Mouse (Mus musculus): ENCODE results near the gene Exoc3l2. TPM values are rescaled to one million over a fixed set of nuclear protein-coding genes. Genes with fewer than 3 reads are reported as not detected.
A peak's percentile ranks its signal among the peaks of the same experiment; 100 is the strongest.

Gene Exoc3l2
- polyA plus RNA-seq, 2 experiments, result 0.48 to 1.7 TPM

- peaks cover 0 to 2% of the 10 kb centered on the region in 2 experiments; a peak in 1 of 4 replicates for H3K4me1 ChIP-seq (replicated peaks; ENCODE audit: control insufficient read depth in 2 of 2, insufficient read depth in 2 of 2, low read length in 1 of 2)
- DNase-seq (ENCODE audit: low read depth in 3 of 3, low spot score in 3 of 3), result no peak
- WGBS (ENCODE audit: insufficient replicate concordance), result 76% methylated on average over 25 of the region's 25 CpGs
Measured at GRCm38 (mm10) chr7:19494751-19495474, 31.8 kb downstream of the Exoc3l2 start.

GRCm38 (mm10) chr7:19495521-19496213 is 32.5 kb downstream of the Exoc3l2 start:
- DNase-seq (ENCODE audit: low read depth in 3 of 3, low spot score in 3 of 3) (no peak), ATAC-seq (ENCODE audit: insufficient read depth) (0 out of 2 replicates have a peak, but pooled peaks have one; percentile 36)
- whole genome bisulfite sequencing (ENCODE audit: insufficient replicate concordance), result 57% methylated on average over 20 of the region's 20 CpGs
- Histone ChIP-seq H3K4me1 (replicated peaks; ENCODE audit: control insufficient read depth in 2 of 2, insufficient read depth in 2 of 2, low read length in 1 of 2) (peaks cover 0 to 2% of the 10 kb centered on the region in 2 experiments; a peak in 1 of 4 replicates), H3K9me3 (ENCODE audit: control insufficient read depth, low read length) (no peaks in the 10 kb centered on the region), H3K36me3 (replicated peaks; ENCODE audit: control insufficient read depth, insufficient read depth, low read depth) (no peaks in the 10 kb centered on the region), H3K27me3 (ENCODE audit: control insufficient read depth, insufficient read depth, low read length) (no peaks in the 10 kb centered on the region), H3K27ac (no peak overlapping the region), H3K4me3 (ENCODE audit: insufficient read depth in 1 of 2, low read depth in 2 of 2, low read length in 2 of 2) (no peak overlapping the region), H3K4me2 (ENCODE audit: low read depth) (no peak overlapping the region), H3K9ac (replicated peaks) (no peak overlapping the region)
- TF ChIP-seq EP300 (IDR thresholded peaks at IDR 0.05; ENCODE audit: low read depth) (no peak), CTCF (IDR thresholded peaks at IDR 0.05; ENCODE audit: low read depth) (no peak)

More at GRCm38 (mm10) chr7:19494751-19495474, 31.8 kb downstream of the Exoc3l2 start:
- ATAC-seq (ENCODE audit: insufficient read depth), result no peak
- TF ChIP-seq EP300 (IDR thresholded peaks at IDR 0.05; ENCODE audit: low read depth) (no peak), CTCF (IDR thresholded peaks at IDR 0.05; ENCODE audit: low read depth) (no peak)
- Histone ChIP-seq H3K9me3 (ENCODE audit: control insufficient read depth, low read length) (no peaks in the 10 kb centered on the region), H3K36me3 (replicated peaks; ENCODE audit: control insufficient read depth, insufficient read depth, low read depth) (no peaks in the 10 kb centered on the region), H3K4me2 (ENCODE audit: low read depth) (no peak overlapping the region), H3K27ac (no peak overlapping the region), H3K4me3 (ENCODE audit: insufficient read depth in 1 of 2, low read depth in 2 of 2, low read length in 2 of 2) (no peak overlapping the region), H3K9ac (replicated peaks) (no peak overlapping the region), H3K27me3 (ENCODE audit: control insufficient read depth, insufficient read depth, low read length) (no peaks in the 10 kb centered on the region)

GRCm38 (mm10) chr7:19496214-19496555 is 33.1 kb downstream of the Exoc3l2 start:
- TF ChIP-seq EP300 (IDR thresholded peaks at IDR 0.05; ENCODE audit: low read depth), result no peak
- no peak for TF ChIP-seq CTCF (IDR thresholded peaks at IDR 0.05; ENCODE audit: low read depth)
- Histone ChIP-seq H3K9me3 (ENCODE audit: control insufficient read depth, low read length) (no peaks in the 10 kb centered on the region), H3K27ac (no peak overlapping the region), H3K4me3 (ENCODE audit: insufficient read depth in 1 of 2, low read depth in 2 of 2, low read length in 2 of 2) (no peak overlapping the region), H3K9ac (replicated peaks) (no peak overlapping the region), H3K27me3 (ENCODE audit: control insufficient read depth, insufficient read depth, low read length) (no peaks in the 10 kb centered on the region), H3K4me1 (replicated peaks; ENCODE audit: control insufficient read depth in 2 of 2, insufficient read depth in 2 of 2, low read length in 1 of 2) (peaks cover 0 to 2% of the 10 kb centered on the region in 2 experiments; a peak in 1 of 4 replicates), H3K4me2 (ENCODE audit: low read depth) (no peak overlapping the region), H3K36me3 (replicated peaks; ENCODE audit: control insufficient read depth, insufficient read depth, low read depth) (no peaks in the 10 kb centered on the region)
- ATAC-seq (ENCODE audit: insufficient read depth) (0 out of 2 replicates have a peak, but pooled peaks have one; percentile 24), DNase-seq (ENCODE audit: low read depth in 3 of 3, low spot score in 3 of 3) (no peak)
- WGBS (ENCODE audit: insufficient replicate concordance), result 60% methylated on average over 5 of the region's 5 CpGs

GRCm38 (mm10) chr7:19498326-19498725 is 35.2 kb downstream of the Exoc3l2 start:
- WGBS (ENCODE audit: insufficient replicate concordance), result 59% methylated on average over 4 of the region's 4 CpGs
- Histone ChIP-seq H3K4me3 (ENCODE audit: insufficient read depth in 1 of 2, low read depth in 2 of 2, low read length in 2 of 2) (no peak overlapping the region), H3K9ac (replicated peaks) (no peak overlapping the region), H3K27me3 (ENCODE audit: control insufficient read depth, insufficient read depth, low read length) (no peaks in the 10 kb centered on the region), H3K9me3 (ENCODE audit: control insufficient read depth, low read length) (no peaks in the 10 kb centered on the region), H3K4me2 (ENCODE audit: low read depth) (no peak overlapping the region), H3K4me1 (replicated peaks; ENCODE audit: control insufficient read depth in 2 of 2, insufficient read depth in 2 of 2, low read length in 1 of 2) (peaks cover 0 to 2% of the 10 kb centered on the region in 2 experiments; a peak in 1 of 4 replicates), H3K36me3 (replicated peaks; ENCODE audit: control insufficient read depth, insufficient read depth, low read depth) (no peaks in the 10 kb centered on the region), H3K27ac (no peak overlapping the region)
- TF ChIP-seq CTCF (IDR thresholded peaks at IDR 0.05; ENCODE audit: low read depth), result no peak
- no peak for TF ChIP-seq EP300 (IDR thresholded peaks at IDR 0.05; ENCODE audit: low read depth)
- ATAC-seq (ENCODE audit: insufficient read depth), result no peak
- DNase-seq (ENCODE audit: low read depth in 3 of 3, low spot score in 3 of 3), result no peak

Data from liver, embryonic 14.5 days (tissue).